Mouse (Mus musculus) embryo, embryonic 9.5 days (tissue): ENCODE measurements around the gene Kcnk2.

Source experiments
- DNase-seq: peaks from one replicate; pipeline ENCODE4 v3.0.0-alpha.2; 2017; ENCODE audit errors: extremely low spot score

The Kcnk2 gene

DNA sequence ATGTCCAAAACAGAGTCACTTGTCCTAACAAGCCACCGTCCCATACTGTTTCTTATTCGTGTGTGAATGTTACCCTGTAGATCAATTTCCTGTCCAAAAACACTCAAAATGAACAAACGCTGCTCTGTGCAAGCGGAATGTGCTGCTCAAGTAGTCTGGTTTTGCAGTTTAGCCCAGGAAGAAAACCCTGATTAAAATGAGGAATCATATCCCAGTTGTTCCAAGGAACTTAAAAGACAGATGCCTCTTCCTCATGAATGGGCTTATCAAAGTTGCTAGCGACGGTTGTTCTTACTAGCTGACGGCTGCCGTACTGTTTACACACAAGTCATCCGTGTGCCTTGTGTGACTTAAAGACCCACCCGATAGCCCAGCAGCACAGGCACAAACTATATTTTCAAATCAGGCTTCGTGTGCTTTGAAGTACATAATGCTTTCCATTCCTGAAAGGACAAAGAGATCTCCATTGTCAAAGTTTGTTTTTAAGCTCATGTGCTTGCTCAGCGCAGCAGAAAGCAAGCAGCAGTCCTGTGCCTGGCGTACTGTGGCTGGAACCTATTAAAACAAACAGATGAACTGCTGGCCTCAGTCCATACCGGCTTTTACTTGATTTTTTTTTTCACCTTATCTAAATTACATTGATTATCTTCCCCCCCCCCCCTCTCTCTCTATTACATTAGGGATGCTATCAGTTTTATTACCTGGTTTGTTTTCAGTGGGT, at the start of gene Kcnk2:
Gene Kcnk2 (minus strand): TSS at position 51 of the 721 bp plus-strand sequence.
- DNase-seq = no peak

DNA sequence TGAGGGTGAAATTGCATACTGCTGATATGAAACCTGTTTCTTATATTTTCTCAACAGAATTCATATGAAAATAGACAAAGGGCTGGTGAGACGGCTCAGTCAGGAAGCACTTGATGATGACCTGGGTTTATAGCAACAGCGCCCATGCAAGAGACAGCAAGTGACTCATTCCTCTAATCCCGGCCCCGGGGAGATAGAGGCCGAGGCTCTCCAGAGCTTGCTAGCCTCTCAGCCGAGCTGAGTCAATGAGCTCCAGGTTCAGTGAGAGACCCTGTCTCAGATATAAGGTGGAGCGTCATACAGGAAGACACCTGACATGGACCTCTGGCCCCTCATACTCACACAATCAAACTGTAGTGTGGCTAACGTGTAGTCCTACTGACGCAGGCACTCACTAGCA, 38.7 kb upstream of the Kcnk2 start:
- no peak for DNase-seq

DNA sequence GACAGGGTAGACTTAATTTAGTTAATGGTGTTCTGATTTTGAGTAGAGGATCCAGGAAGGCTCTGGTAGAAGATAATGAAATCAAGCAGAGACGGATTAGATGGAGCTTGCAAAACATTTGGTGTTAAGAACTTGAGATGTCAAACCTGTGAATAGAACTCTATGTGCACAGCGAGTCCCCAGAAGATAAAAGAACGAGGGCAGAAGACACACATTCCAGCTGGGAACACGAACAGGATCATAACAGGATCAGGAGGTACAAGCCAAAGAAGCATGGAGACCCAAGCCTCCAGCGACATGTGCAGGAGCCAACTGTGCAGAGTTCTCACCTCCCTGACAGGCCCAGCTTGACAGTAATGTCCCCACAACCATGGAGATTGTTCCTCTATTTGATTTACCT, 35.1 kb upstream of the Kcnk2 start:
- DNase-seq = no peak

DNA sequence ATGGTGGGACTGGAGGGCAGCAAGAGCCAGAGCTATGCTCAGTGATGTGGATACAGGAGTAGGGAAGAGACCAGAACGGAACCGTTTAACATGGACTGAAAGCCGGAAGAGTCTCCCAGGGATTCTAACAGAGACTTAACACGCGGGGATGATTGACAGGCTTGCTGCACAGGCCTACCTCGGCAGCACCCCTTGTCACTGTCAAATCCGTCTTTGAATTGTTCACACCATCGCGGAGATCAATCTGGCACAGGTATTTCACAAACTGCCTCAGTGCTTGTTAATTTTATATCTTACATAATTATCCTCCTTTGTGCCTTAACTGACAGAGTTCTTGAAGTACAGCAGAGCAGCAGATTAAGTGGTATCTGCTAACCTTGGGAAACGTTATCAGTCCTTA, 33.4 kb upstream of the Kcnk2 start:
- DNase-seq = no peak

DNA sequence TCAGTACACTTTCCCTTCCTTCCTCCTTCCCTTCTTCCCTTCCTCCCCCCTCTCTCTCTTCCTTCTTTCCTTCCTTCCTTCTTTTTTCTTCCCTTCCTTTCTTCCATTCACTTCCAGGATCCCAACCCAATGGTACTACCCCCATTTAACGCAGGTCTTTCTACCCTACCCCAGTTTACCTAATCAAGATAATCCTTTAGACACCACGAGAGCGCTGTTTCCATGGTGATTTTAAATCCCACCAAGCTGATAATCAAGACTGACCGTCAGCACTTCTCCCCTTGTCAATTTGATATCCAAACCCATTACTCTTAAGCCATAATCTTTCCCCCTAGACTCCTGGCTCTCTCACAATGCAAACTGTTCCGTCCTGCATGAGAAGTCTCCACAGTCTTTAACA, 29.4 kb upstream of the Kcnk2 start:
- DNase-seq = no peak

DNA sequence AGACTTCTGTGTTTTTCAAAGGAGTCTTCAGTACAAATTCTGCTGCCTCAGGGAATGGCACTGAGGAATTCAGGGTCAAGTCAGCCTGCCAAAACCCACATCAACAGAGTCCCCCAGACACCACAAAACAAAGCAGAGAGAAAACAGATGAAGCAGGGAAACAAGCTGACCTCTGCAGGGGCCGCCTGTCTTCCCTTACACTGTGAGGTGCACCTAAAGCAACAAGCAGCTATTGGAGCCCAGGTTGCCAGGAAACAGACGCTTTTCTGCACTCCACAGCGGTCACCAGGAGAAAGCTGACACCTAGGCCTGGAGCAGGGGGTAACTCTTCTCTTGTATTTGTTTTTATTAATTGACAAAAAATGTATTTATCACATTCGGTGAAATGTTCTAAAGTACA, 28.5 kb upstream of the Kcnk2 start:
- peak; percentile 45 for DNase-seq

DNA sequence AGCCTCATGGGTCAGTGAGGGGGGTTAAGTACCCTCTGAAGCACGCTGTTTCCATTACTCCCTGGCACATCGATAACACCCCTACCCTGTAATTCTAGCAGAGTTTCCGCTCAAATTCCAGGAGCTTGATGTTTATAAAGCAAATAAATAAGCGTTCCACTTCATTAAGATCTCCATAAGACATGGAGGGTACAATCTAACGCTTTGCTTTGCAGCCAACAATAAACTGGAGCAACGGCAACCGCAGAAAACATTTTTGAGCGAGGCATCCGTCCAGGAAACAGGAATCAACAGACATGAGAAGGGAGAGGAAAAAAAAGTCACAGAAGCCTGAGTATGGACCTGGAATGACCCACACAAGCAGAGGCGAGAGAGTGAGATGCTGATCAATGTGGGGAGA, 27.5 kb upstream of the Kcnk2 start:
- DNase-seq = no peak

DNA sequence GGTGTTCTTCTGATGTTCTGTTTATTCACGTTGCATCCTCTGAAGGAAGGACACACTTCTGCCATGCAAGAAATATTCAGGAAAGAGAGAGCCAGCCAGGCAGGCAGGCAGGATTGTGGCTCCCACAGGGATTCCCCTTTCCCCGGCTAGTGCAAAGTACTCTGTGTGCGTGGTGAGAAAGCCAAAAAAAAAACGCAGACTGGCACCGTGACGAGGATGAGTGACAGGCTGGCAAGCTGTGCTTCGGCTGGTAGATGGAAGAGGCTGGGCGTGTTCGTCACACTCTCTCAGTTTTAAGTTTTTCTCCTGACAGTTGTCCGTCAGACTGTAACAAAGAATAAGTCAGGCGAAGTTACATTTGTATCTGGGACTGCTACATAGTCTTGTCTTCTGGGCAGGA, 24.2 kb upstream of the Kcnk2 start:
- no peak for DNase-seq

DNA sequence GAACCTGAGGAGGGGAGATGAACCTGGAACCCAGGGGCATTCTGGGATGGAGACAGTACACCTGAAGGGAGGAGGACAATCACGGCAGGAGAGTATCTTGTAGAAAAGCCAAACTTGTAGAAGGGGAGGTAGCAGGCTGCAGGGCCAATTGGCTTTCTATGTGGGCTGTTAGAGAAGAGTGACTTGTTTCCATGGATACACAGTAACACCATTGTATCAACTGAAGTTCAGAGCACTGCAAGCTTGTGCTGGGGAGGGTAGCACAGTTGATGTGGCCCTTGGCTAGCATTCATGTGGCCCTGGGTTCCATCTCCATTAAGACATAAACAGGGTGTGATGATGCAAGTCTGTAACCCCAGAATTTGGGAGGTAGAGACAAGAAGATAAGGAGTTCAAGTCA, 17.8 kb upstream of the Kcnk2 start:
- no peak for DNase-seq

DNA sequence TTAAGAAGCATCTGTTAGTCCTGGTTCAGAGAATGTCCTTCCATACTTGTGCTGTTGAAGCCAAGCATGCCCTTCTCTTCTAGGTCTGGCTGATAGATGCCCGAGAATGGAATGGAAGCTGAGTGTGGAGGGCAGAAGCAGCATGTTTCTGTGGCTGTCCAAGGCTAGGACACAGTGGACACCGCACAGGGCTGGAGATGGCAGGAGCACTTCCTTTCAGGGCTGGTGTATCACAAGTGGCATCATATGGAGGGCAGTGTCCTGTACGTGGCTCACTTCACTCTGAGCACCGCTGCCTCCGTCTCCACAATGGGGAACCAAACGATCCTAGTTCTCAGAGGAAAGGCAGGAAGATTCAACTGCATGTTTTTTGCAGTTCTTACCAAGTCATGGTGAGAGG, 7.8 kb upstream of the Kcnk2 start:
- DNase-seq = no peak

DNA sequence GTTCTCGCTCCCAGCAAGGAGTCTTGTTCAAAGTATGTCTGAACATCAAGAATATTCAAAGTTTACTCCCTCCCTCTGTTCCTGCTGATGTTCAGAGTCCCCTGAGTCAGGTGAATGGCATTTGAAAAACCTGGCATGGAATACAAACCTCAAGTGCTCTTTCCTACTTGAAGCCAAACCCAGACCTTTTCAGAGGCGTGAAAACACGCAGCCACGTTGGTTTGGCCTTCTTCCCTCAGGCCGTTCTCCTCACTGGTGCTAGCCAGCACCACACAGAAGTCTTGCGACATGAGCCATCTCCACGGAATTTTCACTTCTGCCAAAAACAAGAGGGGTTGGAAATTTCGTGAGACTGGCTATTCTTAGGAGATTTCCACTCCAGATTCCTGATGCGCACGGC, 3.1 kb upstream of the Kcnk2 start:
- no peak for DNase-seq

DNA sequence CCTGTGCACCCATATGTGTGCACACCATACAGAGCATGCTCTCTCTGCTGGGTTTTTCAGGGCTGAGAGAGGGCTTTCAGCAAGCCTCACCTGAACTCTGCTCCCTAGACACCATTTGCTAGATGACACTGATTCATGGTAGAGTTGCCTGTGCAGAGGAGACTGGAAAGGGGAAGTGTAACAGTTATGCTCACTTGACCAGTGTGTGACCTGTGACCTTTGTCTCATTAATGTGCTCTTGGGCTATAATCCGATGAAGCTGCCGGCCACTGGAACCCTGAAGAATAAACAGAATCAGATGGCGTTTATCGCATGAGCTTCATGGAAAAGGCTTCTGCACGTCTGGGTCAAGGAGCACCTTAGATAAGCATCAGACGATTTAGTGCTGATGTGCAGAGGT, 1.5 kb upstream of the Kcnk2 start:
- no peak for DNase-seq

DNA sequence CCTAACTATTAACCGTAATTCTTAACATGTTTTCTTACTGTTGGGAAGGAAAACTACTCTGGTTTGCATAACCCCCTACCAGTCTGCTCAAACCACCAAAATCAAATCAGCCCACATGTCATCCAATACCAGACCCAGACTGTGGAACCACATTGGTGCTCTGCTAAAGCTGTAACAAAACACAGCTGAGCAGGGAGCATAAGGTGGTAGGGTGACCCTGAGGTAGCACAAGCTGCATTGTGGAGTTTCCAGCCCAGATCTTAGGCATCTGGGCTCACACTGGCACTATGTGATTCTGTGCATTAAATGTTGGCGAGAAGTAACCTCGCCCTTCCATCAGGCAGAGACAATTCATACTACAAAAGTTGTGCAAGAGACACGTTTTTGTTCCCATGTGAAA, 1.1 kb upstream of the Kcnk2 start:
- DNase-seq = no peak

DNA sequence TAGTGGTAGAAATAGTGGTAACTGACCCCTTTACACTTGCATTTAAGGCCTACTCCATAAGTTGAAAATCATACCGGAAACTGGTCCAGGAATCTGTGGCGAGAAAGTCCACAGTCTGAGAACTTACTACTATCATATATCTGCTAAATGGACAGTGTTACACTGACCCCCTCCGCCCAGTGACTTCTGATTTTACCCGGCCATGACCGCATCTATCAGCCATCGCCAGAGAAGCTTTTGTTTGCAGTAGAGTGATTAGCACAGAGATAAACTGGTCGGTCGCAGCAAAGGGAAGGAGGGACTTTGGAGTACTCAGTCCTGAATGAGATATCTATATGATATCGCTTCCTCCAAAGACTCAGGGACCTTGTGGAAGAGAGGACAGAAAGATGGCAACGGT, 15.2 kb downstream of the Kcnk2 start:
- no peak for DNase-seq

DNA sequence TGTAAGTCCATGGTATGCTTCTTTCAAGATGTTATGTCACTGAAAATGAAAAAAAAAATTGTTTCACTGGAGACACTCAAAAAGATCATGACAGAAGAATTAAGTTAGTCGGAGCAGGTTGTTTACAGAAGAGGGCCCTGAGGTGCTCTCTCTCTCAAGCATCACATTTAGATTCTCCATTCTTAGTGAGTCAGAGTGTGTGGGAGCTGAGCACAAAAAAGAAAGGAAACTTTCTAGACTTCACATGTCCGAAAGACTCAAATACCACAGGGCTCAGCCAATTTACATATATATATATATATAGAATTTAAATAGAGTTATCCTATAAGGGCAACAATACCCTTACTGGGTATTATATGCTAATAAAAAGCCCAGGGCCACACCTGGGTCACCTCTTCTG, 15.9 kb downstream of the Kcnk2 start:
- no peak for DNase-seq

DNA sequence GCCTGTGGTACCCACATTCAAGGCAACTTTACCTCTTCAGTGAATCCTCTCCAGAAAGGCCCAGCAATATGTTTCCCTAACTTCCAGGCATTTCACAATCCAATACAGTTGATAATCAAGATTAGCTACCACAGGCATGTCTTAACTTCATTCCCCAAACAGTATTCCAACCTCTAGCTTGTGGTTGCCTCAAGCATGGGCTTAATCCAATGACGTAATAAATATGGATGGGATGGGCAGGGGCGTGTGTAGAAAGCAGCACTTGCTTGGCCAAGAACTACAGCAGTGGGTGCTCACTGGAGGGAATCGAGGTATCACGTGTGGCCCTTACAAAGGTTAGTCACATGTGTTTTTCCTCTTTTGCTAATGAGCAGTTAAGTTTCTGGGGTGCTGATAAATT, 34.4 kb downstream of the Kcnk2 start:
- no peak for DNase-seq

DNA sequence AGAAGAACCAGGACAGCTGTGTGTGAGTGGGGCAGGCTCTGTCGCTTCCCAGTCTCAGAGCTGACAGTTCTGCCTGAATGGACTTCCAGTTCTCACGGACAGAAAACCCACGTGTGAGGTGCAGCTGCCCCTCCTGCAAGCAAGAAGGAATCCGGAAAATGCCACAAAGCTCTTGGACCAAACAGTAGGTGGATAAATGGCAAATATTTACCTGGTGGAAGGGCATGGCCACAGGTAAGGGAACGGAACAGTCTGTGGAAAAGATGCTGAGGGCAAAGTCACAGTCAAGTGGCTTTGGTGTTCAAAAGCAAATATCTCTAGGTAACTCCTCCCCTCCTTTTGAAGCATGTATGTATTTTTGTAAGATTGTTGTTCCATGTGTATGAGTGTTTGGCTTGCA, 37.9 kb downstream of the Kcnk2 start:
- no peak for DNase-seq

DNA sequence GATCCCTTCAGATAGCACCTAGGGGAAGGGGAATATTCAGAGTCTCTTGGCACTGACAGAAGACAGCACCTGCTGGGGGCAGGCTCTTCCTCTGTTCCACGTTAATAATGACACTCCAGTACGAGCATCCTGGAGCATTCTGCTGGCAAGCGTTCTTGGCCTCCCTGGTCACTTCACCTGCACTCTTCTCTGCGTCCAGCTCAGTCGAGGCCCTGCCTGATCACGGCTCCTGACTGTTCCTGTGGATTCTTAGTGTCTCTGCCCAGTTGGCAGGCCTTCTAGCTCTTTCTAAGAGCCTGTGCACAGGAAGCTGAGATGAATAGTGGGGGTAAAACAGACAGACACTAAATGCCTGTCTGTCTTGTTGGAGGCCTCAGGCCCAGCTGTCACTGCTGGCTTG, 39.5 kb downstream of the Kcnk2 start:
- DNase-seq = no peak

DNA sequence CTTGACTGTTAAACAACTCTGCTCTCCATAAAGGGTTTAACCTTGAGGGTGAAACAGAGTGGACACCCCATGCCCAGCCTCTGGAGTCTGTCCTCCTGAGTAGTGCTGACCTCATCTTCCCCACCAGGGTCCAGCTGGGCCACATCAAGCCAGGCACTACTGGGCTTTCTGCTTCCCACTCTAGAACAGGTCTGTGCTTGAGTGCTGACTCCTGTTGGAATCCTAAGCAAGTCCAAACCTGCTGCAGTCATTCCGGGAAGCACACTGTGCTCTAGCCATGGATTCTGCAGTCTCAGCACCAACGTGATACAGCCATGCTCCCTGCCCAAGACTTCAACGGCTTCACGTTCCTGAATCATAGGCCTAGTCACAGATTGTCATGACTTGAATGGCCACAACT, 42.4 kb downstream of the Kcnk2 start:
- no peak for DNase-seq

DNA sequence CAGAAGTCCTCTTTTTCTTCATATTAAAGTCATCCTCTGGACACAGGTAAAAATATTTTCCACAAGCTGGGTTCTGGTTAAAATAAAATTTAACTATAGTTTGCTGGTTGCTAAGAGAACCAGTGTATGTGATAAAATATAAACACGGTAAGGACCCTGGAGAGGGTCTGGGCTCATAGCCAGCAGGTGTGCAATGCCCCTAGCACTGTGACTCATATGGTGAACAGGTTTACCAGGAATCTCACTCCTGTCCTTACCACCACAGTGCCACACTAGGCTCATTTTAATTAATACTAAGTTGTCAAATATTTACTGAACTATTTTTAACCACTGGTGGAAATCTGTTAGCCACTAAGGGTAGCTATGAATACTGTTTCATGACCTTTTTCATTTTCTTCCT, 48.2 kb downstream of the Kcnk2 start:
- no peak for DNase-seq

DNA sequence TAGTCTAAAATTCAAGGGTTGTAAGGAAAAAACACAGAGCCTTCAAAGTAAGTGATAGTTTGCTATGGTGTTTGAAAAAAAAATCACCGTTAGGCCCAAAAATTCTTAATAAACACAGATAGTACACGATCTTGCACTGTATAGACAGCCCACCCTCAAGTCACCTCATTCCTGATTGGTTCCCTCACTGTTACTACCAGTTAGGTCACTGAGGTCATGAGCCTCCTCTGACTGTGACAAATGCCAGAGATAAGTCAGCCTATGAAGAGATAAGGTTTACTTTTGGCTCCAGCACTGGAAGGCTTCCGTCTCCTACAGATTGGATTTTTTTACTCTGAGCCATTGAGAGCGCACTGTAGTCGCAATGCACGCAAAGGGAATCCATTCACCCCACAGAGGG, 50.3 kb downstream of the Kcnk2 start:
- DNase-seq = no peak

DNA sequence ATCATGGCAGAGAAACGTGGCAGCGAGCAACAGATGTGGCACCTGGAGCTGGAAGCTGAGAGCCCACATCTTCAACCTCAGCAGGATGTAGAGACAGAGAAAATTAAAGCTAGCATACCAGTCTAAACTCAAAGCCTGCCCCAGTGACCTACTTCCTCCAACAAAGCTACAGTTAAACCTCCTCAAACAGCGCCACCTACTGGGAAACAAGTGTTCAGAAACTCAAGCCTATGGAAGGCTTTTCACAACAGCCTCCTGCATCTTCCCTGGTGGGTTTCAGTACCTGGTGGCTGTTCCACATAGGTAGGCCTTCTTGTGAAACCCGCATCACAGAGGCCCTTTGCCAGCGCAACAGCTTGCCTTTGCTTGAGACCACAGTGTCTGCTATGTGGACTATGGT, 52.9 kb downstream of the Kcnk2 start:
- DNase-seq = no peak

DNA sequence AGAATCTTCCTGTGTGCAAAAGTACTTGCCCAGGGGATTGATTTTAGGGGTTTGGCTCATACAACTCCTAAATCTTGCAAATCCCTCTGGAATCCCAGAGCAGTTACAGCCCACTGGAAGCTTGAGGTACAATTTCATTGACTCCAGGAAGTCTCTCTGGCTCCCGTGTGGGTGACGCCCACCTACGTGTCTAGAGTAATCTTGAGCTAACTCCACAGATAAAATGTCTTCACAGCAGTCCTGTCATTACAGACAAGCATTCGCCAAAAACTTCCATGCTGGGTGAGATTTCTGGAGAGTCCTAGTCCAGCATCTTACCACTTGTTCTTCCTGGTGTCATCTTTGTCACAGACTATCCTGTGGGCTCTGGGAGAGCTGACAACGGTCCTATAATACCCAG, 56.9 kb downstream of the Kcnk2 start:
- no peak for DNase-seq
